ENCODE assay signal across 19 mouse cellular contexts in genomic region chr7:66663548-66663947, GRCm38 (mm10).
"Had no signal": no experiment of that assay in that cellular context is flagged by ENCODE, and none has a peak within 500 bp of the region (broad histone marks: within the 10 kb centered on the region; RNA-seq: fewer than 3 reads in every experiment).

No protein-coding gene starts in this region.

- H3K4me2 ChIP-seq: hindbrain, embryonic 15.5 days; limb, embryonic 13.5 days; liver, embryonic 11.5 days; liver, embryonic 15.5 days; midbrain, embryonic 13.5 days; neural tube, embryonic 13.5 days; stomach, embryonic 15.5 days had no signal

- ATAC-seq: midbrain, embryonic 13.5 days; midbrain, embryonic 16.5 days had no signal

- H3K27me3 ChIP-seq: hindbrain, embryonic 15.5 days; limb, embryonic 13.5 days; liver, embryonic 15.5 days; megakaryocyte, embryonic 14.5 days; midbrain, embryonic 13.5 days; neural tube, embryonic 13.5 days; stomach, embryonic 15.5 days had no signal

- H3K4me1 ChIP-seq: limb, embryonic 10.5 days; limb, embryonic 13.5 days; midbrain, embryonic 10.5 days; midbrain, embryonic 13.5 days; neural tube, embryonic 13.5 days; stomach, embryonic 15.5 days had no signal

- DNase-seq: kidney, postnatal 36 days; lung, adult 2 months; lung, postnatal 36 days; retina, postnatal 1 day; right cerebral cortex, postnatal 25 days; spleen, adult 18-20 months; thymus, postnatal 25 days had no signal

- H3K27ac ChIP-seq: hindbrain, embryonic 15.5 days; limb, embryonic 10.5 days; limb, embryonic 13.5 days; liver, embryonic 15.5 days; midbrain, embryonic 10.5 days; midbrain, embryonic 13.5 days; neural tube, embryonic 13.5 days; stomach, embryonic 15.5 days had no signal

- H3K9me3 ChIP-seq: limb, embryonic 10.5 days; liver, embryonic 15.5 days; megakaryocyte, embryonic 14.5 days; midbrain, embryonic 13.5 days had no signal

- H3K4me3 ChIP-seq: hindbrain, embryonic 15.5 days; limb, embryonic 10.5 days; limb, embryonic 13.5 days; liver, embryonic 15.5 days; megakaryocyte, embryonic 14.5 days; midbrain, embryonic 10.5 days; midbrain, embryonic 13.5 days; myocyte; neural tube, embryonic 13.5 days; stomach, embryonic 15.5 days had no signal

- H3K9ac ChIP-seq: hindbrain, embryonic 15.5 days; limb, embryonic 13.5 days; liver, embryonic 15.5 days; midbrain, embryonic 13.5 days; neural tube, embryonic 13.5 days; stomach, embryonic 15.5 days had no signal
